7 mouse cellular contexts compared by ENCODE assay signal in the genomic region with DNA sequence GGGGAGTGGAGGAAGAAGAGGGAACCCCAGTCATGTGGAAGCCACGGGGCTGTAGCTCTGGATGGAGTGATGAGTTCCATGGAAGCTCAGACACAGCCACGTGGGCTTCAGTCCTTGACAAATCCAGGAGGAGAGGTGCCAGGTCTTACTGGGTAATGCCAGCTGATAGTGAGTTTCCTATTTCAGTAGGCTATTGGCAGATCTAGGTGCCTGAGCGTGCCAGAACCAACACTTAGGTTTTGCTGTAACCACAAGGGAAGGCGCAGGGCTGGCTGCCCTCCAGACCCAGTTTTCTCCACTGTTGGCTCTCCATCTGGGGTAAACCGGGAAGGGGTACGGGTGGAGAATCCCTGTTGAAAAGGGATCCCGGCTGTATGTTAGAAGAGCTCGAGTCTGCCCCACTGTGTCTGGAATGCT.
DNase-seq lines count a peak whose midpoint lies in the region; ATAC-seq lines count a peak whose summit lies in the region.

No protein-coding gene starts in this region.

- H3K27me3 ChIP-seq in midbrain, embryonic 16.5 days (ENCODE audit: control insufficient read depth, insufficient read depth, low read depth, low read length): no peaks in the 10 kb centered on the region
- no peaks in the 10 kb centered on the region for H3K27me3 ChIP-seq in midbrain, embryonic 10.5 days (ENCODE audit: low read depth, poor library complexity, severe bottlenecking)

- intact Hi-C loops in heart, postnatal 36 days (cut with DNase I): no loop called here
- intact Hi-C loops in left cerebral cortex, postnatal 36 days (cut with DNase I): no loop called here

- no peak overlapping the region for H3K4me2 ChIP-seq in midbrain, embryonic 16.5 days (ENCODE audit: low read length)

- ATAC-seq in midbrain, embryonic 16.5 days: no peak

- no peaks in the 10 kb centered on the region for H3K9me3 ChIP-seq in midbrain, embryonic 16.5 days (replicated peaks; ENCODE audit: control insufficient read depth, low read length, poor library complexity, severe bottlenecking)
- no peaks in the 10 kb centered on the region for H3K9me3 ChIP-seq in midbrain, embryonic 10.5 days (replicated peaks)

- 83% methylated on average over 8 of the region's 8 CpGs for WGBS in midbrain, embryonic 16.5 days
- WGBS in midbrain, embryonic 10.5 days: 89% methylated on average over 8 of the region's 8 CpGs

- H3K4me3 ChIP-seq in midbrain, embryonic 16.5 days (ENCODE audit: low read depth, low read length): no peak overlapping the region
- H3K4me3 ChIP-seq in midbrain, embryonic 10.5 days: no peak overlapping the region

- H3K9ac ChIP-seq in midbrain, embryonic 16.5 days (ENCODE audit: low read depth, low read length): no peak overlapping the region

- 0 out of 2 replicates have a peak overlapping the region, but pooled peaks have one; percentile 18 for H3K27ac ChIP-seq in midbrain, embryonic 16.5 days (ENCODE audit: low read length)
- H3K27ac ChIP-seq in midbrain, embryonic 10.5 days (replicated peaks): no peak overlapping the region

- peaks cover 2% of the 10 kb centered on the region; the same call in 1 of the 2 replicates for H3K4me1 ChIP-seq in midbrain, embryonic 16.5 days (ENCODE audit: control insufficient read depth, insufficient read depth, low read length)
- H3K4me1 ChIP-seq in midbrain, embryonic 10.5 days: no peaks in the 10 kb centered on the region

- no peak for DNase-seq in midbrain, embryonic 10.5 days (ENCODE audit: low spot score)
- peak; percentile 95 to 96 for DNase-seq in cerebellum, postnatal 10 days
- DNase-seq in heart, postnatal 36 days: peak; percentile 67 to 71
- DNase-seq in left cerebral cortex, postnatal 36 days (ENCODE audit: low spot score in 2 of 2): peak; percentile 42 to 43
- DNase-seq in right cerebral cortex, postnatal 14 days: peak; percentile 68
- no peak for DNase-seq in spleen, postnatal 36 days (ENCODE audit: low spot score in 2 of 2)

- peaks cover 33% of the 10 kb centered on the region; the same call in 1 of the 2 replicates for H3K36me3 ChIP-seq in midbrain, embryonic 16.5 days (ENCODE audit: control insufficient read depth, insufficient read depth, low read length)
- peaks cover 89% of the 10 kb centered on the region for H3K36me3 ChIP-seq in midbrain, embryonic 10.5 days

Comparison
In these comparisons a context has a peak if more than half of its experiments do, and no peak if none do; other contexts are left out.
1. DNase-seq: peak in cerebellum, postnatal 10 days (2 of 2), heart, postnatal 36 days (2 of 2), left cerebral cortex, postnatal 36 days (2 of 2) and right cerebral cortex, postnatal 14 days (single experiment); none in midbrain, embryonic 10.5 days (single experiment) and spleen, postnatal 36 days (0 of 2).